Mouse (Mus musculus) granulocyte monocyte progenitor cell, adult 5-6 weeks (primary cell): ENCODE results near the gene Msrb2. TPM values are rescaled to one million over a fixed set of nuclear protein-coding genes. Genes with fewer than 3 reads are reported as not detected.

ENCODE experiments used
- ATAC-seq: replicated peaks from 2 replicates; pipeline ENCODE4 v1.8.0; 2016; ENCODE audit warnings: mild to moderate bottlenecking, moderate TSS enrichment, inconsistent platforms; ENCODE audit not compliant: poor library complexity, severe bottlenecking
- total RNA-seq, 2 experiments: library from RNA; stranded (forward) in 1 of 2; stranded (reverse) in 1 of 2; fragments of 200-712, 200-1000 nt in 1 of 2; fragments of >200 nt in 1 of 2; fragmentation: Nextera tagmentation in 1 of 2; gene quantifications; 2 replicates each; pipeline ENCODE4 v1.2.3; 2014 to 2017

Gene Msrb2
- total RNA-seq, 2 experiments from 2014 or later: 12.0 to 16.0 TPM

DNA sequence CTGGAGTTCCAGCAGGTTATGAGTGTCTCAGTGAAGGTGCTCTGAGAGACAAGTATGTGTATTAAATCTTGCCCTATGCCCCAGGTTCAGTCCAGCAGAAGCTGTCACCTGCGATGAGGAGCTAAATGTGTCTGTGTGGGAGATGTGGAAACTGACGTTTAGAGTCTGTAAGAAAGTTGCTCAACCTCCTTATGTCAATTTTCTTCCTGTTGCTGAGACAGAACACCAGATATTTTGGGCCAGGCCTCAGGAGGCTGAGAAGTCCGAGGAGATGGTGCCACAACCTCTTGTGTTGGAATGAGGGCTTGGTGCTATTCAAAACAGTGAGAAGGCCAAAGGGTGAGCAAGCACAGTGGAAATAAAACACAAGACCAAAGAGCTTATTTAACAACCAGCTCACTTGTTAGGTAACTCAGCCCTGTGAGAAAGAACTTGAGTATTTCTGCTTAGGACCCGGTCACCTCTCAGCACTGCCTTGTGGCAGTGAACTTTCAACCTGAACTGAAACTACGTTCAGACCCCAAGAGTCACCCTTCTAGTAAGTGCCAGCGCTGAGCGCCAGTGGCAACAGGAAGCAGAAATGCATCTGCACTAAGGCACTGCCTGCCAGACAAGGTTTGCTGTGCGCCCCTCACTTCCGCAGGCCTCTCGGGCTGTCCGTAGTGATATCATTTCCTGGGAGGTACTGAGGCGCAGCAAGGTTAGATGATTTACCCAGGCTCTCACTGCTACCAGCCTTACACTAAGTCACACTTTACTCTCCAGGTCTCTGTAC, 17.3 kb downstream of the Msrb2 start:
- peak; percentile 94 for ATAC-seq

DNA sequence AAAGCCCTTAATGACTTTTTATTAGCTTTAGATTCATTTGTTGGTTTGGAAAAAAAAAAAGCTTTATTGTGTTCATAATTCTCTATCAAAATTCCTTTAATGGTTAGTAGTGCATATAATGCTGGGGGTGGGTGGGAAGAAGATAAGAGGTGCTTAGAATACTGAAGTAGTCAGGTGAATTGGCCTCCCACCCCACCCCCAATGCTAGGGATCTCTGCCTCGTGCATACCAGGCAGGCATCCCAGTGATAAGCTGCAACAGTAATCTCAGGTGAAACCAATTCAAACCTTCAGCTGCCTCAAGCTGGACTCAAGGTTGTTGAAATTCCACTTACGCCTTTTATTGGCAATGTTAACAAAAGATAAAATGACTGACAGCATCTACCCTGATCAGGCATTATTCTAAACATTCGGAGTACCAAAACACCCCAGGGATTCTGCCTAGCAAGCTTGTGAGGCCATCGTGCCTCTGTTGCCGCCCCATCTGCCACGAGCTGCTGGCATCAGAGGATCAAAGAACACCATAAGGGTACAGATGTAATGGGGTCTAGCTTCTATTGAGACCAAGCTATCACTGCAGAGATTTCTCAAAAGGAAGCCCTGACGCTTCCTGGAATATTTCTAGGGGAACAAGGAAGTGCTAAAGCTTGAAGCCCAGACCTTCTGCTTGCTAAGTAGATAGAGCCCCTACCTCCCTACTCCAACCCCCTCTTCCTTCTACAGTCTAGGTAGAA, 19.3 kb downstream of the Msrb2 start:
- ATAC-seq: no peak

- ATAC-seq: no peak
Measured at GRCm38 (mm10) chr2:19391649-19392048, 20.4 kb downstream of the Msrb2 start.

- no peak for ATAC-seq
Measured at GRCm38 (mm10) chr2:19392793-19393192, 21.6 kb downstream of the Msrb2 start.

GRCm38 (mm10) chr2:19405409-19405808, 34.2 kb downstream of the Msrb2 start:
- ATAC-seq: no peak

DNA sequence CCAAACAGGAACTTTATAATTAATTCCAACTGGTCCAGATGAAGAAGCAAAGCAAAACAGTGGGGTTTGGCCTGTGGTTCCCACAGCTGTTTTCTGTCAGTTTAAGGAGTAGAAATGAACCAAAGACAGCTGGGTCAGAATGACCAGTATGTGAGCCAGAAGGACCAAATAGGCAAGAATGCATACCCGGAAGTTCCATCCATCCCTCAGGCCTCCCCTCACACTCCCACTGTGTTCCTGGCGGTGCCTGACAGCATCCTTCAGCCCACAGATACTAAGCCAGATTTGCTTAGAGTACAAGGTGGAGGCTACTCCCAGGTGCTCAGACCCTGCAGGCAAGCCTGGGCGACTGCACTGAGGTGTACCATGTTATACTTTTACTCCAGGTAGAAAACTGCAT, 35.3 kb downstream of the Msrb2 start:
- no peak for ATAC-seq

DNA sequence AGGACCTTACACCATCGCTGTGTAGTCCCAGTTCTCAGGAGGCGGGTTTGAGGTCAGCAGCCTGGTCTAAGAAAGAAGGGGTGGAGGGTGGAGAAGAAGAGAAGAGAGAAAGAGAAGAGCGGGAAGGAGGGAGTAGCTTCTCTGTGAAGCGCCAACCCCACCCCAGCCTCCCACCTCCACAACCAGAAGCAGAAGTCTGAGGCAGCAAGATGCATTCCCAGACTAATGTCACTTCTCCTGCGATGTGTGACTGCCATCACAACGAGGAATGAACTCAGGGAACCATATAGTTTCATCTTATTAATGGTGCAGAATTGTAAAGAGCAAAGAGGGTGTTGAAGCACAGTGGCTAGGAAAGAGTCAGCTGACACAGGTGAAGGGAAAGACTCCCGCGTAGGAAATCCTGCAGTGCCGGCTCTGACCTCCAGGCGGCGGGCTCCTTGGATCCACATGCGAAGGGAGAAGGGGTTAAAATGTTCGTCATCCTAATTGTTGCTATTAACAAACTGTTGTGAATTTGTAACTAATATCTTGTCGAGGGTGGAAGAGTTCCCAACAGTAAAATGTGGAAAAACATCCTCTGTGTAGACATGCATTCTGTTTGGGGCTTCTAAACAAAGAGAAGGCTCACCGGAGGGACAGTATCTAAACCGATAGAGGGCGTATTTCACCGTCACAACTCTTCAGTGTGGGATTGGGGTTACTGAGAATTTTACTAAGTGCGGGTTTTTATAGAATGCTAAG, 43.2 kb downstream of the Msrb2 start:
- peak; percentile 71 for ATAC-seq

DNA sequence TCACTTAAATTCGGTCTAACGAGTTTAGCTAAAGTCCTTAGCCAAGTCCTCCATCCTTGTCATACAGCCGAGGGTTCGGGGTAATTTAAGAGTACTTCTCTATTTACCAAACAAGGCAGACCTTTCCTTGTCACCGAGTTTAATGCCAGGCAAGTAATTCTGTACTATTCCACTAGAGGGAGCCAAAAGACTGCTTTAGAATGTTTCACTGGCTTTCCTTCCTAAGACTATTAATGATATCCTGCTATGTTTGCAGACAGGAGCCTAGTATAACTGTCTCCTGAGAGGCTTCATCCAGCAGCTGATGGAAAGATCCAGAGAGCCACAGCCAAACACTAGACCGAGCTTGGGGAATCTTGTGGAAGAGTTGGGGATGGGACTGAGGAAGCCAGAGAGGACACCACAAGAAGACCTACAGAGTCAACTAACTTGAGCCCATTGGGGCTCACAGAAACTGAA, 43.9 kb downstream of the Msrb2 start:
- peak; percentile 92 for ATAC-seq

GRCm38 (mm10) chr2:19416066-19416465, 44.8 kb downstream of the Msrb2 start:
- ATAC-seq: no peak

DNA sequence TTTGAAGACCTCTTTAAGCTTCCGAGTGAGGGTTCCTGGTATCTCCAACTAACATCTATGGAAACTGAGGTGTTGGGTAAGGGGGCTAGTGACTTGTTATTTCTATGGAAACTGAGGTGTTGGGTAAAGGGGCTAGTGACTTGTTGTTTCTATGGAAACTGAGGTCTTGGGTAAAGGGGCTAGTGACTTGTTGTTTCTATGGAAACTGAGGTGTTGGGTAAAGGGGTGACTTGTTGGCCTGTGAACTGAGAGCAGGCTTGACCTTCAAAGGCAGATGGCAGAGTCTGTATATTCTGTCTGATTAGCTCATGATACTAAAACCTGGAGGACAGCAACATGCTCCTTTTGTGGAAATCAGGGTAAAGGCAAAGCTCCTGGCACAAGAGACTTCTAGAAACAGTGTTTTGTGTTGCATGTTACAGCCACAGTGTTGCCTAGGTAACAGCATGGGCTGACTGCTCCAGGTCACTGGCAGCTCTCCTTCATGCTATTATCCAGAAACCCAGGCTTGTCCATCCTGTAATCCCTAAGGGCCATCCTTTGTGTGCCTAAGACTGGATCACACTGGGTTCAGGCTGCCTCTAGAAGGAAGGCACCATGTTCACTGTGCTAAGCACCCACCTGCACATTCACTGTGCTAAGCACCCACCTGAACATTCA, 48.6 kb downstream of the Msrb2 start:
- no peak for ATAC-seq

- ATAC-seq: no peak
Measured at GRCm38 (mm10) chr2:19422226-19422625, 51.0 kb downstream of the Msrb2 start.

- no peak for ATAC-seq
Measured at GRCm38 (mm10) chr2:19423086-19423485, 51.8 kb downstream of the Msrb2 start.

DNA sequence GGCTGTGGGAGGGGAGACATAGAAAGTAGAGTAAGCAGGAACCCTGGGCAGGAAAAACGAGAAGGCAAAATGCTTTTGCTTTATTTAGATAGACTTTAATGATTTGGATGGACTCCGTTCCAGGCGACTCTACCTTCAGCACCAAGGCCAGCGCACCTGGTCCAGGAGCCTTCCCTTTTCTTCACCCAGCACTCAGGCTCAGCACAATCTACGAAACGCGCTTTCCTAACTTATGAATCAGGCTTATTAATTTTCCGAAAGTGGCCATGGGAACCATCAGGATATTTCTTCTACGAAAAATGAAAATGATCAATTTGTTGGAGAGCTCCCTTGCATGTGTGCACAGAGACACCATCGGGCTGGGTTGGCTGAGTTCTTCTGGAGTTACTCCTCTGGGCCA, 57.8 kb downstream of the Msrb2 start:
- ATAC-seq: peak; percentile 77

- no peak for ATAC-seq
Measured at GRCm38 (mm10) chr2:19429691-19430690, 58.8 kb downstream of the Msrb2 start.

- no peak for ATAC-seq
Measured at GRCm38 (mm10) chr2:19430746-19431145, 59.5 kb downstream of the Msrb2 start.

- 0 out of 2 replicates have a peak, but pooled peaks have one; percentile 35 for ATAC-seq
Measured at GRCm38 (mm10) chr2:19431186-19431585, 59.9 kb downstream of the Msrb2 start.

DNA sequence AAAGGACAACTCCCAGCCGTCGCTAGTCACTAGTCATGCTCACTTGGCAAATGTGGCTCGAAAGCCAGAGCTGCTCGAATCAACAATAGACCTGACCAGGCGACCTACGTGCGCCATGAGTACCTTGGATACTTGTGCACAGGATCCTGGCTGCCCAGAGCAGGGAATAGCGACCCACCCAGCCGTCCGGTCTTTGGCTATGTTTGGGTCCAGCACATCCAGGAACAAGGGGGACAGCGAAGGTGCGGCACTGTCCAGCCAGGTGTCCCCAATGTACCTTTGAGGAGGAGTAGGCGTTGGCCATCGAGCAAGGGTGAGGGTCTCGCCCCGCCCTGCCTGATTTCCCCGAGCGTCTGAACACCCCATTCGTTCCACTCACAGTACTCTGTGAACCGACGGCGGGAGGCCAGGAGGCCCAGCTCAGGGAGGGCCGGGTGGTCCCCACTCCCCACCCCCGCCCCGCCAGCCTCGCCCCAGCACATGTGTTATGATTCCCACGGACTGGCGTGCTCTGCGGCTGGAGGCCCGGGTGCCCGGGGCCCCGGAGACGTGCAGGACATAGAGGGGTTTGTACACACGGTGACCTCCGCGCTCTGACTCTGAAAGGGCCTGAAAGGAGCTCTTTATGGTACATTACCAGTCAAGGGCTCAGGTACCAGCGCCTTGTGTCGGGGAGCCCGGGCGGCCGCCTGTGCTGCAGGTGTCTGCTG, 60.5 kb downstream of the Msrb2 start:
- ATAC-seq: no peak

DNA sequence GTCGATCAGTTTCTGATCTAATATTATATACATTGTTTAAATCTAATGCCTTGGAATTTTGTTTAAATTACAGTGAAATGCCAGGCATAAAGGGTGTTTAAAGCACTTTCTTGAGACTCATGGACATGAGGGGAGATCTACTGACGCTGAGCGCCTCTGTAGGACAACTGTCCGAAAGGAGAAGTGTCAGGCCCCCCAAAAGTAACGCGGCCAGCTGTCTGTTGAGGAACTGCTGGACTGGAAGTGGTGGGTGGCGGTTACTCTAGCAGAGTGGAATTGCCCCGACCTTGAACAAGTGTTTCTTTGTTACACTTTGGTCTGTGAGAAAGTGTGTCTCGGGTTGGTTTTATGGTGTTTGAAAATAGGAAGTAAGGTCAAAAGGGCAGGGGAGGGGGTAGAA, 73.1 kb downstream of the Msrb2 start:
- ATAC-seq: no peak; the same call in 1 of the 2 replicates
